Mouse (Mus musculus): Measurements from ENCODE around the gene Tas2r135. TPM values are rescaled to one million over a fixed set of nuclear protein-coding genes. Genes with fewer than 3 reads are reported as not detected.

The Tas2r135 gene
- polyA plus RNA-seq, 1 experiment from 2014 or later = not detected

DNA sequence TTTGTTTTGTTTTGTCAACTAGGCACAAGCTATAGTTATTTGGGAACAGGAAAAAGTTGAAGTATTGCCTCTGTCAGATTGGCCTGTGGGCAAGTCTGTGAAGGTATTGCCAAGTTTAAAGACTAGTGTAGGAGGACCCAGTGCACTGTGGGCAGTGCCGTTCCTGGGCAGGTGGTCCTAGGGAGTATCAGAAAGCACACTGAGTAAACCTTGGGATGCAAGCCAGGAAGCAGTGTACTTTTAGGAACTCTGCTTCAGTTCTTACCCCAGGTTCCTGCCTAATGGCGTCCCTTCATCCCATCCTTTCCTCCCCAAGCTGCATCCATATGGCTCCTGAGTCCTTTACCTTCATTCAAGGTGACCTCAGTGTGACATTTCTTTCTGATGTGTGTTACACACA, 30.1 kb upstream of the Tas2r135 start:
- Histone ChIP-seq H3K9me3 (no peaks in the 10 kb centered on the region), H3K4me2 (no peak overlapping the region), H3K4me3 (replicated peaks) (no peak overlapping the region), H3K36me3 (no peaks in the 10 kb centered on the region), H3K9ac (replicated peaks) (no peak overlapping the region), H3K4me1 (replicated peaks) (peaks cover 17% of the 10 kb centered on the region), H3K27ac (no peak overlapping the region), H3K27me3 (no peaks in the 10 kb centered on the region)
- ATAC-seq (ENCODE audit: insufficient number of reproducible peaks, insufficient read depth, low FRiP score, low TSS enrichment, low read depth) = no peak
- WGBS = 91% methylated on average over 2 of the region's 2 CpGs

DNA sequence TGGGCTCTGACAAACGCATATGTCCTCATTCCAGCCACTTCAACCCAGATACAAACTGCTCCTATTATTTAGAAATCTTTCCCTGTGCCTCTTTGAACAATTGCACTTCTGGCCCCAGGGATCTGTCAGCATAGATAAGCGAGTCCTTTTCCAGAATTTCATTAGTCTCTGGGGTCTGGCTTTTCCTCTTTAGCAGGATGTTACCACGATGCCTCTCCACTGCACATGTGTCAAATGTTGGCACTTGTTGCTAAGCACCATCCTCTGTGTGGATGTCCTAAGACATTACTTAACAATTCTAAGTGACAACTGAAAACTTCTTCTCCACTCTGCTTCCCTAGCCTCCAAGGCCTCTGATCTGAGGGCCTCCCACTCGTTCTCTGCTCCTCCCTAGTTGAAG, 29.2 kb upstream of the Tas2r135 start:
- H3K9me3 ChIP-seq = no peaks in the 10 kb centered on the region
- no peaks in the 10 kb centered on the region for H3K27me3 ChIP-seq
- WGBS = 40% methylated on average over 4 of the region's 4 CpGs
- H3K4me3 ChIP-seq (replicated peaks) = no peak overlapping the region
- H3K4me1 ChIP-seq (replicated peaks) = peaks cover 21% of the 10 kb centered on the region
- no peak overlapping the region for H3K4me2 ChIP-seq
- no peaks in the 10 kb centered on the region for H3K36me3 ChIP-seq
- H3K9ac ChIP-seq (replicated peaks) = no peak overlapping the region
- H3K27ac ChIP-seq = no peak overlapping the region
- ATAC-seq (ENCODE audit: insufficient number of reproducible peaks, insufficient read depth, low FRiP score, low TSS enrichment, low read depth) = no peak

- WGBS = 62% methylated on average over 6 of the region's 6 CpGs
- no peaks in the 10 kb centered on the region for H3K27me3 ChIP-seq
- H3K27ac ChIP-seq = no peak overlapping the region
- no peak for ATAC-seq (ENCODE audit: insufficient number of reproducible peaks, insufficient read depth, low FRiP score, low TSS enrichment, low read depth)
- H3K36me3 ChIP-seq = no peaks in the 10 kb centered on the region
- peaks cover 25% of the 10 kb centered on the region for H3K4me1 ChIP-seq (replicated peaks)
- H3K4me2 ChIP-seq = no peak overlapping the region
- no peaks in the 10 kb centered on the region for H3K9me3 ChIP-seq
- no peak overlapping the region for H3K9ac ChIP-seq (replicated peaks)
- no peak overlapping the region for H3K4me3 ChIP-seq (replicated peaks)
These were observed 28.7 kb upstream of the Tas2r135 start for GRCm38 (mm10) chr6:42376504-42377019.

DNA sequence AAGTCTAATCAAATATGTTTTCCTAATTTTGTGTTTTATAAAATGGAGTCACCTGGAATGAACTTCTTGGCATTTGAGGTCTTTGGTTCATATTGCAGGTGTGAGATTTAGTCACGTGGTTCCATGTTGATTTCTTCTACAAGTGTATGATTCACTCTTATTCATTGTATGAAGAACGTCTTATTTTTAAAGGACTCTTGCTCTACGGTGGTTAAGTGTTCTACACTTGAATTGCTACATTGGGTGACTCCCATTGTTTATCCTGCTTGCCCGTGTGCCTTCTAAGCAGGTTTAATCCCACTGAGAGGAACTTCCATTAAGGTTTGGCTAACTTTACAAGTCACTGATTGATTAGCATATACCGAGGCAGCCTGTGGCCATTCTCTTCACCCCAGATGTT, 28.0 kb upstream of the Tas2r135 start:
- H3K27me3 ChIP-seq = no peaks in the 10 kb centered on the region

GRCm38 (mm10) chr6:42379551-42379950, 25.7 kb upstream of the Tas2r135 start:
- H3K4me3 ChIP-seq (replicated peaks) = no peak overlapping the region
- H3K27ac ChIP-seq = no peak overlapping the region
- WGBS = 55% methylated on average over 3 of the region's 3 CpGs
- no peak for ATAC-seq (ENCODE audit: insufficient number of reproducible peaks, insufficient read depth, low FRiP score, low TSS enrichment, low read depth)
- H3K27me3 ChIP-seq = no peaks in the 10 kb centered on the region
- no peak overlapping the region for H3K4me2 ChIP-seq
- no peaks in the 10 kb centered on the region for H3K36me3 ChIP-seq
- H3K9ac ChIP-seq (replicated peaks) = no peak overlapping the region
- peaks cover 10% of the 10 kb centered on the region; the same call in 1 of the 2 replicates for H3K4me1 ChIP-seq (replicated peaks)
- no peaks in the 10 kb centered on the region for H3K9me3 ChIP-seq

More for the DNA sequence above, 28.0 kb upstream of the Tas2r135 start:
- WGBS = 75% methylated on average over 5 of the region's 5 CpGs
- H3K4me3 ChIP-seq (replicated peaks) = no peak overlapping the region
- H3K4me2 ChIP-seq = no peak overlapping the region
- no peak overlapping the region for H3K27ac ChIP-seq
- no peaks in the 10 kb centered on the region for H3K9me3 ChIP-seq
- H3K9ac ChIP-seq (replicated peaks) = no peak overlapping the region
- peaks cover 23% of the 10 kb centered on the region for H3K4me1 ChIP-seq (replicated peaks)
- ATAC-seq (ENCODE audit: insufficient number of reproducible peaks, insufficient read depth, low FRiP score, low TSS enrichment, low read depth) = no peak
- no peaks in the 10 kb centered on the region for H3K36me3 ChIP-seq

- Histone ChIP-seq H3K4me2 (0 out of 2 replicates have a peak overlapping the region, but pooled peaks have one; percentile 23), H3K4me3 (replicated peaks) (no peak overlapping the region), H3K4me1 (replicated peaks) (peaks cover 10% of the 10 kb centered on the region; the same call in 1 of the 2 replicates), H3K36me3 (no peaks in the 10 kb centered on the region), H3K27me3 (no peaks in the 10 kb centered on the region), H3K9ac (replicated peaks) (no peak overlapping the region), H3K9me3 (no peaks in the 10 kb centered on the region), H3K27ac (0 out of 2 replicates have a peak overlapping the region, but pooled peaks have one; percentile 1)
- ATAC-seq (ENCODE audit: insufficient number of reproducible peaks, insufficient read depth, low FRiP score, low TSS enrichment, low read depth) = no peak
- WGBS = 7% methylated on average over 8 of the region's 8 CpGs
These were observed 24.7 kb upstream of the Tas2r135 start for GRCm38 (mm10) chr6:42380416-42381144.

DNA sequence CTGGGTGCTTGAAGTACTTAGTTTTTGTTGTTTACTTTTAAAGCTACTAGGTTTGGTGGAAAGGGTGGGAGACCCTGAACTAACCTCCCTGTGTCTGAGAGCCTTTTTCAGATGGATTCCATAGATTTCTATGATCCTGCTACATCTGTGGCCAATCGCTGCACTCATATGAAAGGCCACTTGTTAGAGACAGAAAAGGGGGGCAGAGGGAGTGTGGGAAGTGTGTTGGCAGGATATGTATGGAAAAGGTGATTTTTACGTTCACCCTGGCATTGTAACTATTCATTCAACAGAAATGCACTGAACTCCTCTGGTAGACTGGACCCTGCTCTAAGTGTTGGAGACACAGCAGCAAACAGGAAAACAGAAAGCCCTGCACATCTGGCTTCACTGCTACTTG, 24.0 kb upstream of the Tas2r135 start:
- 33% methylated on average over 2 of the region's 2 CpGs for WGBS
- peaks cover 10% of the 10 kb centered on the region; the same call in 1 of the 2 replicates for H3K4me1 ChIP-seq (replicated peaks)
- H3K27me3 ChIP-seq = no peaks in the 10 kb centered on the region
- no peaks in the 10 kb centered on the region for H3K9me3 ChIP-seq
- no peak overlapping the region for H3K9ac ChIP-seq (replicated peaks)
- peak overlapping the region; percentile 1; the same call in 1 of the 2 replicates for H3K27ac ChIP-seq
- H3K4me3 ChIP-seq (replicated peaks) = no peak overlapping the region
- no peak for ATAC-seq (ENCODE audit: insufficient number of reproducible peaks, insufficient read depth, low FRiP score, low TSS enrichment, low read depth)
- H3K4me2 ChIP-seq = 0 out of 2 replicates have a peak overlapping the region, but pooled peaks have one; percentile 23
- H3K36me3 ChIP-seq = no peaks in the 10 kb centered on the region

DNA sequence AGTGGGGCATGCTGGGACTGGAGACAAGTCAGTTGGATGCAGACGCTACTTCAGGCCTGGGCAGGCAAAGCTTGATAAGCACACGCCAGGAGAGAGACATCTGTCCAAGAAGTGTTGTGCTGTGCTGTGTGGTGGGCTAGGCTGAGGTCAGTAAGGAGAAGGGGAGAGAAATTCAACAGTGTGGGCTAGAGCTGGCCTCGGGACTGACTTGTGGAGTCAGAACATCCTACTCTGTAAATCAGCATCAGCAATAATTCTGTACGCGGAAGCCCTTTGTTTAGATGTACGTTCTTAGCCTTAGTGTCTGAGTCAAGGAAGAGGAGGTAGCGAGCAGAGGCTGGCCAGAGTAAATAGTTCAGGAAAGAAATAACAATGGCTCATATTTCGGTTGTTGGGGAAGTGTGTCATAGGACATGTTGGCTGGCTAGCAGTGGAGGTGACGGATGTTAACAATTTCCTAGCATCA, 23.3 kb upstream of the Tas2r135 start:
- ATAC-seq (ENCODE audit: insufficient number of reproducible peaks, insufficient read depth, low FRiP score, low TSS enrichment, low read depth) = 0 out of 2 replicates have a peak, but pooled peaks have one; percentile 24
- Histone ChIP-seq H3K9me3 (no peaks in the 10 kb centered on the region), H3K27me3 (no peaks in the 10 kb centered on the region), H3K4me3 (replicated peaks) (no peak overlapping the region), H3K36me3 (no peaks in the 10 kb centered on the region), H3K27ac (peak overlapping the region; percentile 42; the same call in 1 of the 2 replicates), H3K4me2 (no peak overlapping the region), H3K4me1 (replicated peaks) (peaks cover 10% of the 10 kb centered on the region; the same call in 1 of the 2 replicates), H3K9ac (replicated peaks) (no peak overlapping the region)
- WGBS = 64% methylated on average over 9 of the region's 9 CpGs

GRCm38 (mm10) chr6:42383360-42383759, 21.9 kb upstream of the Tas2r135 start:
- no peak overlapping the region for H3K27ac ChIP-seq
- H3K9me3 ChIP-seq = no peaks in the 10 kb centered on the region
- H3K4me2 ChIP-seq = no peak overlapping the region
- WGBS = 91% methylated on average over 5 of the region's 5 CpGs
- no peak overlapping the region for H3K9ac ChIP-seq (replicated peaks)
- H3K36me3 ChIP-seq = no peaks in the 10 kb centered on the region
- no peak overlapping the region for H3K4me3 ChIP-seq (replicated peaks)
- H3K27me3 ChIP-seq = no peaks in the 10 kb centered on the region
- ATAC-seq (ENCODE audit: insufficient number of reproducible peaks, insufficient read depth, low FRiP score, low TSS enrichment, low read depth) = no peak
- H3K4me1 ChIP-seq (replicated peaks) = peaks cover 10% of the 10 kb centered on the region; the same call in 1 of the 2 replicates

GRCm38 (mm10) chr6:42385635-42386034, 19.6 kb upstream of the Tas2r135 start:
- H3K36me3 ChIP-seq = no peaks in the 10 kb centered on the region
- no peak overlapping the region for H3K4me2 ChIP-seq
- H3K9ac ChIP-seq (replicated peaks) = no peak overlapping the region
- no peaks in the 10 kb centered on the region for H3K9me3 ChIP-seq
- WGBS = 59% methylated on average over 4 of the region's 4 CpGs
- H3K4me1 ChIP-seq (replicated peaks) = peaks cover 10% of the 10 kb centered on the region; the same call in 1 of the 2 replicates
- H3K4me3 ChIP-seq (replicated peaks) = no peak overlapping the region
- no peaks in the 10 kb centered on the region for H3K27me3 ChIP-seq
- no peak overlapping the region for H3K27ac ChIP-seq
- no peak for ATAC-seq (ENCODE audit: insufficient number of reproducible peaks, insufficient read depth, low FRiP score, low TSS enrichment, low read depth)

DNA sequence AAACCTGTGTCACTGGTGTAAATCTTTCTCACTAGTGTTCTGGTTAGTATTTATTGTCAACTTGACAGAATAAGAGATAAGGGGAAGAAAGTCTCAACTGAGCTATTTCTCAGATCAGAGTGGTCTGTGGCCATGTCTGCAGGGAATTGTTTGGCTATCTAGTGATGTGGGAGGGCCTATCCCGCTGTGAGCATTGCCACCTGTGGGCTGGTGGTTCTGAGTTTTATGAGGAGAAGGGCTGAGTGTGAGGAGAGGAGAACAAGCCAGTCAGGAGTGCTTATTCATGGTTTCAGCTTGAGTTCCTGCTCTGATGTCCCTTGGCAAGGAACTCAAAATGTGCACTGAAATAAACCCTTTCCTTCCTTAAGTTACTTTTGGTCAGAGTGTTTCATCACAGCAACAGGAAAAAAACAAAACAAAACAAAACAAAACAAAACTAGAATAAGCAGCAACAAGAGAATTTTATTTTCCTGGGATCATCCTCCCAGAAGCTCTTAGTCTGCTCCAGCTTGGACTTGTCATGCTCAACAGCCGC, 13.4 kb upstream of the Tas2r135 start:
- ATAC-seq (ENCODE audit: insufficient number of reproducible peaks, insufficient read depth, low FRiP score, low TSS enrichment, low read depth) = no peak
- no peak overlapping the region for H3K4me3 ChIP-seq (replicated peaks)
- no peaks in the 10 kb centered on the region; the same call in 1 of the 2 replicates for H3K4me1 ChIP-seq (replicated peaks)
- WGBS = 16% methylated on average over 2 of the region's 2 CpGs
- no peaks in the 10 kb centered on the region for H3K36me3 ChIP-seq
- no peak overlapping the region for H3K27ac ChIP-seq
- H3K27me3 ChIP-seq = no peaks in the 10 kb centered on the region
- H3K9ac ChIP-seq (replicated peaks) = no peak overlapping the region
- H3K9me3 ChIP-seq = no peaks in the 10 kb centered on the region
- no peak overlapping the region for H3K4me2 ChIP-seq
